Mouse (Mus musculus) lung, adult 18-20 months (tissue): ENCODE results near the gene Gm20388.

Experiments used
- DNase-seq, 2 experiments: peaks; one replicate each; pipeline ENCODE4 v3.0.0; 2022; ENCODE audit warnings: mixed read lengths in 2 of 2

The Gm20388 gene

DNA sequence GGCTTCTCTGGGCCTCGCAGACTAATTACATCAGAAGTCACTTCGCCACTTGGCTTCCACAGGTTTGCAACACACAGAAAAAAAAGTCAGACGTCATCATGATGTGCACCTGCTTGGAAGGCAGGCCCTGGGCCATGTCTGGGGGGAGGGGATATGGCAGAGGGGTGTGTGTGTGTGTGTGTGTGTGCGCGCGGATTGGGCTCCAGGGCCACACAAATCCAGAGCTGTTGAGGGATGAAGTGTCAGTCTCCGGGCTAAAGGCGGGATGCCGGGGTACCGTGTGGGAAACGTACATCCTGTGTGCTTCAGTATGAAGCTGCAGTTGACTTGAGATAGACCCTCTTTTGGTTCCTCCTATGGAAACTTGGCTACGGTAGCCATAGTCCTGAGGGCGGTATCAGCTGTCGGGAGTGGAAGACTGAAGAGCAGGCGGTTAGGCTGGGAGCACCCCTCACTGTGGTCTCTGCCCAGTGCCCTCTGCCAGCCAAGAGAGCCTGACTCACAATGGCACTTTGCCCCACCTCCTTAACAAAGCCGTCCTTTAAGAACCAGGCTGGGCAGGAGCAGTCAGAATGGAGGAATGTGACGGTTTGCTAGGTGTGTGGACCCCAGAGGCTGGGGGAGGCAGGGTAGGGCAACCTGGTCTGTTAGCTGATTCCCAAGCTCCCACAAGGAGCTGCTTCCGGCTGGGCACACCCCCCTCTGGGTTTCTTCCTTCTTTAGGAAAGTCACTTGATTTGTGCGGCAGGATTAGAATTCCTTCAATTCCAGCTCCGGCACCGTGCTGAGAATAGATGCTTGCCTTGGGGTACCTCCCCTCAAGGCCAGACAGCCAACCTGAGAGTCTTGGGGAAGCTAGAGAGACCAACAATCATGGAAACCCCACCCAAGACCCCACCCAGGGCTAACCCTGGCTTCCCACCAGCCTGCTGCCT lies 721.1 kb downstream of the Gm20388 start:
- no peak for DNase-seq

DNA sequence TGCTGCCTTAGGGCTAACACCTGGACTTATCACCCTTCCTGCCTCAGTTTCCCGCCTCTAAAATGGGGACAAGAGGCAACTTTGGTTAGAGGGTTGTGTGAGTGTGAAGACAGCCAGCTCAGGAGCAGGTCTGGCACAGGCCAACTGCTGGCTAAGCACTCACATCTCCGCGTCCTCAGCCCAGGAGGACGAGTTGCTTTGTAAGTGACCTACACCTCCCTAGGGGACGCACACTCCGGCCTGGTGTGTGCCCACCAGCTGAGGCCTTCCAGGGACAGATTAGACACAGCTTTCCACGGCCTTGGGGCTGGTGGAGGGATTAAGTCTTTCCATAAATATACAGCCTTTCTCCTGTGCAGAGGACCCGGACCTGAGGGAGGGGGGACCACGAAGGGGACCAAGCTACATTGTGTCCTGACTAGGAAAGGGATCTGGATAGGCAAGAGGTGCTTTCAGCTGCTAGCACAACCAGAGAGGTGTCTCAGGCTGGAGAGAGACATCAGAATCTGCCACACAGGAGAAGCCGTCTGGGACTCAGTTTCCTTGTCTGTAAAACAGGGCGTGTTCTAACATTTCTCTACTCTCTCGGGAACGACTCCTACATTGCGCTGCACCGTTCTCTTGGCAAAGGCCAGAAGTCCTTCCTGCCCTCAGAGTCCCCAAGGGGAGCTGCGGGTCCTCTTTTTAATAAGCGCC lies 722.5 kb downstream of the Gm20388 start:
- DNase-seq = no peak

DNA sequence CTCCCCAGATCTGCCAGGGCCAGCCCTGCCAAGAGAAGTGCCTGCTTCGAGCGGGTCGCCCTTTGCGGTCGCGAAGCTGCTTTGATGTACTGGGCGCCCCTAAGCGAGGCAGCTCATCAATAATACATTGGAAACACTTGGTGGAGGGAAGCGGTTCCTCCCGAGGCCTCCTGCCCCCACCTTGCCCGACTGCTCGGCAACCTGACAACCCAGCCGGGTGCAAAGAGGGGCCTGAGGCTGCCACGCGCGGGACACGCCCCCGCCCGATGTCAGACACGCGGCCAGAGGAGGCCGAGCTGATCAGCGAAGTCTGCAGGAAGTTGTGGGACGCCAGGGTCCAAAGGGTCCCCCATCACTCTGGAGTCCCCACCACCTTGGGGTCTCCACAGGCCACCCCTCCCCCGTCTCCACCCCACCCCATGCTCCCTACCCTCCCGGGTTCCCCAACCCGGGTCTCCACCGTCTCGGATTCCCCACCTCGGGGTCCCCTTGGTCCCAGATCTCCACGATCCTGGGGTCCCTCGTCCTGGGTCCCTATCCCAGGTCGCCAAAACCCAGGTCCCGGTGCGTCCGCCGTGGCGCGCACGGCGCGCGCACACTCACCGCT lies 723.1 kb downstream of the Gm20388 start:
- peak in 1 of 2 experiments; percentile 15 for DNase-seq

DNA sequence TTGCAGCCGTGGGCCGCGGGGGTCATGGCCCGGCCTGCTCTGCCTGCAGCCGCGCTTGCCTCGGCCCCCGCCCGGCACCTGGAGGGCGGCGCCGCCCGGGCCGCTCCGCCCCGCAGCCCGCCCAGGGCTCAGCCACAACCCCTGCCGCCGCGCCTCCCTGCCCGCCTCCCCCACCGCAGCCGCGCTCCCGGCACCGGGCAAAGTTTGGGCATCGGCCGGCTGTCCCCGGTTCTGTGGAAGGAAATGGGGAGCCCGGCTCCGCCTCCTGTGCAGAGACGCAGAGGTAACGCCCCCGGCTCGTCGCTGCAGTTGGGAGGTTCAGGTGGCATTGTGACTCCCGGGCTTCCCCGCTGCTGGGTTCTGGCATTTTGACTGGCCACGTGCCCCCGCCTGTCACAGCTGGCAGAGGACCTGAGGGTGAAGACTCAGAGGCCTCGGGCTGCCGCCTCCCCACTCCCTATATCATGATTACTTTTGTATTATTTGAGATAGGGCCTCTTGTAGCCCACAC lies 723.7 kb downstream of the Gm20388 start:
- DNase-seq = peak; percentile 69 to 77

DNA sequence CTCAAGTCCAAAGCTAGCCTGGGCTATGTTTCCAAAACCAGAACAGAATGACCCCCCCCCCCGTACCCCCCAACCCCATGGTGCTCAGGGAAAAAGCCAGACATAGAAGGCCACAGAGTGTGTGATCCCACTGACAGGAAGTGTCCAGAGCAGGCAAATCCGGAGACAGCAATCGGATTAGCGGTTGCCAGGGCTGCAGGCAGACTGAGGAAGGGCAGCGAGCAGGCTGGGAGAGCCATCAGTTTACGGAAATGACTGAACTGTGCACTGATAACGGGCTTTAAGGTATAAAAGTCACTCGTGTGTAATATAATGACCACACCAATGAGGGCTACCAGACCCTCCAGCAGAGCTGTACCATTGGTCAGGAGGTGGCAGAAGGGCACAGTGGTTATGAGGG lies 730.6 kb downstream of the Gm20388 start:
- no peak for DNase-seq

DNA sequence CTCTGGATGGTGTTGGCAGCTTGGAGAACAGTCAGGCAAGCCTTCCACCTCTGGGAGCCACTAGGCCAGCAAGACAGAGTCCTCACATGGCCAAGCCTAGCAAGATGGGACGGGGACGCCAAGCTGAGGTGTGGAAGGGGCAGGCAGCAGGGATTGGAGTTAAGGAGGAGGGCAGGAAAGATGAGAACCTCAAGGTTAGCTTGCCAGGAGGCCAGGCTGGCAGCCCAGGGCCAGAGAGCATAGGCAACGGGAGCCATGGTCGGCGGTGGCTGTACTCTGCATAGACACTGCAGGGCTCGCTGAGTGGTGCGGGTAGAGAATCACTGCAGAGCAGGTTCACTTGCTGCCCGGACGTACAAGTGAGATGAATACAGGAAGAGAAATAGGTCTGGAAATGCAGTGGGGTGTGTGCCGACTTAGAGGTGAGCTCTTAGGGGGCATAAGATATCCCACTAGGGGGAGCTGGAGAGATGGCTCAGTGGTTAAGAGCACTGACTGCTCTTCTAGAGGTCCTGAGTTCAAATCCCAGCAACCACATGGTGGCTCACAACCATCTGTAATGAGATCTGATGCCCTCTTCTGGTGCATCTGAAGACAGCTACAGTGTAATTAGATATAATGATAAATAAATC lies 731.5 kb downstream of the Gm20388 start:
- DNase-seq = no peak

DNA sequence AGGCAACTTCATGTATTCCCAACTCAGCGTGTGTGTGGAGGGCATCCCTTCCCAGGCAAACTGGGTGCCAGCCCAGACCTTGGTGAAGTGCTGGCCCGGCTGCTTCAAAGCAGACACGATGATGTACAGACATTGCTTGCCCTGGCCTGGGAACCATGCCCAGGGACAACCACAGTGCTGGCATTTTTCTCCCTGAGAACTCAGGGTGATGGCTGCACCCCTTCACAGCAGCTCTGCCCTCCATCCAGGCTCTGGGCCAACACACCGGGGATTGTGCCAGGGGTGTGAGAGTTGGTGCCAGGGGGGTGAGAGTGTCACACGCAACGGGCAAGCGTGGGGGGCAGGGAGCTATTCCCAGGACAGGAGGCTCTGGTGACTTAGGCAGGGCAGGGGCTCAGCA lies 734.0 kb downstream of the Gm20388 start:
- peak; percentile 24 to 52 for DNase-seq

DNA sequence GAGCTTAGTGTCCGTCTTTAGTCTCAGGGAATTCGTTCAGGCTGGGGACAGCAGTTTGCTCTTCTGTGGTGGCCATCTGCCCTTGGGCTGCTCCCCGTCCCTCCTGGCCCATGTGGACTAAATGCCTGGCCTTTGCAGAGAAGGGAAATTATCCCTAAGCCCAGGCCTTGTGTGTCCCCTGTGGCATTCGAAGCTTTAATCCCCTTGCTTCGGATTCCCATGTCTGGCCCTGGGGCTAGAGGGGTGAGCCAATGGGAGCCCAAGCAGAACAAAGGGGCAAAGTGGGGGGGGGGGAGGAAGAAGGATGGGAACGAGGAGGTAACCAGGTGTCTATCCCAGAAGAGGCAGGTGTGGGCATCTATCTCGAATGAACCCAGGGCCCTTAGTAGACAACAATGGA lies 736.9 kb downstream of the Gm20388 start, which contains the start of gene 1190005I06Rik:
1190005I06Rik (minus strand) TSS at position 101 of the 400 bp plus-strand sequence.
- no peak for DNase-seq

DNA sequence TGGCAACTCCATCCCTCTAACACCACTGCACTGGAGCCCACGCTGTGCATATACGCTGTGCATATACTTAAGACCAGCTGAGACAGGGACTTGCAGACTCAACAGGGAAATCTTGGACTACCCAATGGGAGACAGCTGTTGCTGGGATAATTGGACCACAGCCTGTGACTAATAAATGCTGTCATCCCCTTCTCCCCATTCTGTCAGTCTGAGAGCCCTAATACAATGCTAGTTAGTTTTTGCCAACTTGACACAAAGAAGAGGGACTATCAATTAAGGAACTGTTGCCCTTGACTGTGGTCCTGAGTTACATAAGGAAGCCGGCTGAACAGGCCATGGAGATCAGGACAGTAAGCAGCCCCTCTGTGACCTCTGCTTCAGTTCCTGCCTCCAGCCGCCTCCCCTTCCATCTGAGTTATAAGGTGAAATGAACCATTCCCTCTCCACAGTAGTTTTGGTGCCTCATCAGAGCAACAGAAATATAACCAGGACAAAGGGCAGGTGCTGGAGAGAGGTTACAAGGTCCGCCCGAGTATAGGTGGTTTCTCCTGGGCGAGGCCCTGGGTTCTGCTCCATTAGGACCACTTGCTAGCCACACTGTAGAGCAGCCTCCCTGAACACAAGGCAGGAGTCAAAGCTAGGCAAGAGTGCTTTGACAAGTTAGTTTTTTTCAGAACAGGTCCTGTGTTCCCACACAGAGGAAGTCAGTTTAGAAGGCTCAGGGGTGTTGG lies 745.8 kb downstream of the Gm20388 start:
- no peak for DNase-seq

DNA sequence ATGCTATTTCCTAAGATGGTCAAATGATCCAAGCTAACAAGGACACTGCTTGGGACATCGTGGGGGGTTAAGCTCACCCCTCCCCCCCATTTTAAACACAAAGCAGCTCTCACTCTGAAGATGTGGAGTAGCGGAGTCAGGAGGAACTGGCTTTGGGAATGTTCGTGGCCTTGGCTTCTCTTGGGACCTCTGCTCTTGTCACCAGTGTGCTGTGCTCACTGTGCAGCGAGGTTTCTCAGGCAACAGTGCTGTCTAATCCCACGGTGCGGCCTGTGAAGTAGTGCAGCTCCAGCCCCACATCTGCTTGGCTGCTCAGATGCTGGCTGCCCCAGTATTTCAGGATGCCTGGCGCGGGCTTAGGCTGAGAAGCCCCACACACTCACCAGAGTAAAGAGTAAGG lies 746.8 kb downstream of the Gm20388 start:
- DNase-seq = no peak

DNA sequence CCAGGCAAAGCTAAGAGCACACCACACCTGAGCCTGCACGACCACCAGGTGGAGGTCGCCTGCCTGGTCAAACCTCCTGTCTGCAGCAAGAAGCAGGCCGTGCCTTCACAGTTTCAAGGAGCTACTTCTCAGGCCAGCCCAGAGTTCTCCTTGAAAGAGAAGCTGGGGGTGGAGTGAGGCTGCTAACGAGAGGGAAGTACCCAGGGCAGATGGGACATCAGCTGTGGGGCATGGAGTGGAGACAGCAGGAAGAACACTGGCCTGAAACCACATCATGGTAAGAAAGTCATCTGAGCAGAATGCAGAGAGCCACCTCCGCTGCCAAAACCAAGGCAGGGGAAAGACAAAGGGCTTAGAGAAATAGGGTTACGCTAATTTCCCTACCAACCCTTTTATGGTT lies 753.9 kb downstream of the Gm20388 start:
- no peak for DNase-seq

DNA sequence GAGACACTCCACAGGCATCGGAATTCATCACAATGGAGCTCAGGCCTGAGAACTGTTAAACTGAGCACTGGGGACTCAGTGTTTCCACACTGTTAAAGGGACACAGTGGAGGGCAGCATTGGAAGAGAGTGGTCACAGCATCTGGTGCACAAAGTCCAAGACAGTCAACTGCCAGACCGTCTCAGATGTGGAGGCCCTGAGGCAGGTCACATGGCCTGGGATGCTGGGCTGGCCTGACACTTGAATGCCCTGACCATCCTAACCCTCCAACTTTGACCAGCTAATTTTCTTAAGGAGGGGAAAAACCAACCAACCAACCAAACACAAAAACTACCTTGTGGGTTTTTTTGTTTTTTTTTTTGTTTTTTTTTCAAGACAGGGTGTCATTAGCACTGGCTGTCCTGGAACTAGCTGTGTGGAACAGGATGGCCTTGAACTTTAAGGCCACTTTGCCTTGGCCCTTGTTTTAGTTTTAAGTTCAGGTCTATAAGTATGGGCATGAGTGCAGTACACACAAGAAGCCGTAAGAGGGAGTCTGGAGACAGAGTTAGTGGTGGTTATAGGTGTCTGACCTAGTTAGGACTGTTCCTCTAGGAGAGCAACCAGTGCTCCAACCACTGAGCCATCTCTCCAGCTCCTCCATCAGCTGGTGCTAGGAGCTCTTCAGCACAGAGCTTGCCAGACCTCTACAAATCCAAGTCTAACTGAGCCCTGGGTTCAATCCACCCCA lies 755.2 kb downstream of the Gm20388 start:
- DNase-seq = no peak

DNA sequence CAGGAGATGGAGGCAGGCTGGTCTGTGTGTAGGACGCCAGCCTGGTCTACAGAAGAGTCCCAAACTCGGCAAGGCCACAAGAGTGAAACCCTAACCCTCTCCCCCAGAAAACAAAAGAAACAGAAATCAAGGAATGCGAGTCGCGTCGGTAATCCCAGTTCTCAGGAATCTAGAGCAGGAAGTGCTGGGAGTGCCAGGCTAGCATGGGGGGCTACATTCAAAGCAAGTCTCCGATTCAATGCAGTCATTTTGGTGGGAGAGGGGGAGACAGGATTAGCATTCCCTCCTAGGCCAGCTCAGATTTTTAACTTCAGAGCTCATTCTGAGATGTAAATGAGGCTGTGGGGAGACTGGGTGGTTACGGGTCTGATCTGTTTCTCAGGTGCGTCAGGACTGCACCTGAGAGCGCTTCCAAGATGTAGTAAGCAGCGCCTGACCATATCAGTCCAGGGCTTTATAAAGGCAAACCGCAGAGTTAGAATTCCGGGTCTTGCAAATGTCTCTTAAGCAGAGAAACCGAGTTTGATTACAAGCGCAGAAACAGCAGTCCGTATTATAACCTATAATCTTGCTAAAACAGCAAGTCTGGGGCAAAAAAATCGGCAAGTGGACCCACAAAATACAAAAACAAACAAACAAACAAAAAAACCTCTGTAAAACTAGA lies 756.3 kb downstream of the Gm20388 start:
- DNase-seq = no peak

DNA sequence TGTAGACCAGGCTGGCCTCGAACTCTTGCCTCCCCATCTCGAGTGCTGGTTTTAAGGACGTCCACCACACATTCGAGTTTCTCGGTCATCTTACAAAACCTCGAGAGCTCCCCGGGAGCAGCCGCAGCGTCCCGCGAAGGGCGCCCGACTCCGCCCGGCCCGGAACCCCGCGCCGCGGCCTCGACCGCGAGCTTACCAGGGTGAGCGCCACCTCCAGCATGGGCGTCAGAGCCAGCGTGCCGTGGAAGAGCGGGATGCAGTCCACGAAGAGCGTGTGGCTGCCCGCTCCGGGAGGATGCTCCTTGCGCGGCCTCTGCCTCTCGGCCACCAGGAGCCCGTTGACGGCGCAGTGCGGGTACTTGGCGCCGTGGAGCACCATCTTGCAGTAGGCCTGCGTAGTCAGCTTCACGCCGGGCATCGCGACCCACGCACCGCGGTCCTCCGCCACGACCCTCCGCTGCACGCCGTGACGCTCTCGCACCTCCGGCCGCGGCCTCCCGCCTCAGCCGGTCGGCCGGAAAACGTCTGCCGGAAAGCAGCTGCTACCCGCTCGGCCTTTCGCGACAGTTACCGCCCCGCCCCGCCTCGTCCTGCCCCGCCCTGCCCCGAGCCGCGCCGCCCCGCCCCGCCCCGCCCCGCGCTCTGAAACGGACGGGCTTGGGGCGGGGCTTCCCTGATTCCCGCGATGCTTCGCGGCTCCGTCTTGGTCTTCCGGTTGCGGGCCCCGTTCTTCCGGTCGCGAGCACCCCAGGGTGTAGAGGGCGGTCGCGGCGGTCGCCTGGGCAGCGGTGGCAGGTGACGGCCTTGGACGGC lies 757.1 kb downstream of the Gm20388 start, which contains the start of the genes Gm27021 and Cox4i1:
Gm27021 (minus strand) TSS at position 519 of the 813 bp plus-strand sequence.
Cox4i1 (plus strand) TSS at position 662 of the 813 bp plus-strand sequence.
- DNase-seq = peak; percentile 91 to 94

DNA sequence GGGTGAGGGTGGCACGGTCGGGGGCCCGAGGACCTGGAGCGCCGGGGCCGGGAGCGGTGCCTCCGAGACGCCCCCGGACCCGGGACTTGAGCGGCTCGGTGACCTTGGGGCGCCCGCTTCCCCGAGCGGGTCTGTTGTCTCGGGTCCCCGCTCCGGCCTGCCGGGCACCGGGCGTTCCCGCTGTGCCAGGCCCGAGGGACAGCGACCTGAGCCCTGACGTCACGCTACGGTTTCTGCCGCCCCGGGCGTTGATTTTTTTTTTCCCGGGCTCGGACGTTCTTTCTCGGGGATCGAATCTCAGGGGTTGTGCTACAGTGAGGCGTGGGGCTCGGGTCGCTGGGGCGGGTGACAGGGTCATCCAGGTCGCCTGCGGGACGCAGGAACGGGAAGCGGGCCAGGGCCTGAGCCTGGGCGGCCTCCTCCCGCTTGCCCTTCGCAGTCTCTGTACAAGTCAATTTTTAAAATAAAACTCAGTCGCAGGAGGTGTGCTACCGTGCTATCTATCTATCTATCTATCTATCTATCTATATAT lies 757.8 kb downstream of the Gm20388 start, which contains the start of gene Emc8:
Emc8 (minus strand) TSS at position 200 of the 532 bp plus-strand sequence.
- no peak for DNase-seq

DNA sequence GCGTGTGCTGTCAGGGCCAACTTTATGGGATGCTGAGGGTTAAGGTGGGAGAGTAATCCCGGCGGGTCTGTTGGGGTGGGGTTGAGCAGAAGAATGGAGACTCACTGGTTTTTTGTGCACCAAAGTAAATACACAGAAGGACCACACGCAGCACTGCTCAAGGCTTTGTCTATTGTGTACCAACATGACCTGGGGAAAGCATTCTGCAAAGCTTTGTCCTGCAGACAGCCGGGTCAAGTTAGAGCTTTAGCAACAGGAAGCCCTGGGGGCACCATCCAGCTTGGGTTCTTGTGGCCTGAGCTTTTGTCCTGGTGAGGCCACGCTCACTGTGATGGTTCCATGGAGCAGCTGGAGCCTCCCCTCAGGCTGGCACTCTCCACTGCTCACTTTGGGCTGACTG lies 761.1 kb downstream of the Gm20388 start:
- no peak for DNase-seq

DNA sequence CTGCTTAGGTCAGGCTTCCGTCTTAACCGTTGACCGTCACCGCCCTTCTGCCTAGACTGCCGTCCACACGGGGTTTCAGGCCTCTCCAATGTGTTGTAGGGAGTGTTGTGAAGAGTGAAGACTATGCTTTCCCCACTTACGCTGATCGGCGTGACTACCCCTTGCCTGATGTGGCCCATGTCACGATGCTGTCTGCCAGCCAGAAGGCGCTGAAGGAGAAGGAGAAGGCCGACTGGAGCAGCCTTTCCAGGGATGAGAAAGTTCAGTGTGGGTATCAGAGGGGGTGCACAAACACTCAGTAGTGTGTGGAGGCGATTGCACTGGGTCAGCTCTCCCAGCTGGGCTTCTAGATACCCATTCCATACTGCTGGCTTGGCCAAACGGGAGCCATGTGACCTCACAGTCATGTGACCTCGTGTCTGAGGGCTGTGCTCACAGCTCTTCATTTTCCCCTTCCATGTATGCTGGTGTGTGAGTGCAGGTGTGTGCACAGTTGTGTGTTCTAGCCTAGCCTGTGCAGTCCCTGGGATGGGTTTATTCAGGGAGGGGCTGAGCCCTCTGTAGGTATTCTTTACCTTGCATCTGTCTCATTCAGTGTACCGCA lies 762.1 kb downstream of the Gm20388 start:
- DNase-seq = no peak

DNA sequence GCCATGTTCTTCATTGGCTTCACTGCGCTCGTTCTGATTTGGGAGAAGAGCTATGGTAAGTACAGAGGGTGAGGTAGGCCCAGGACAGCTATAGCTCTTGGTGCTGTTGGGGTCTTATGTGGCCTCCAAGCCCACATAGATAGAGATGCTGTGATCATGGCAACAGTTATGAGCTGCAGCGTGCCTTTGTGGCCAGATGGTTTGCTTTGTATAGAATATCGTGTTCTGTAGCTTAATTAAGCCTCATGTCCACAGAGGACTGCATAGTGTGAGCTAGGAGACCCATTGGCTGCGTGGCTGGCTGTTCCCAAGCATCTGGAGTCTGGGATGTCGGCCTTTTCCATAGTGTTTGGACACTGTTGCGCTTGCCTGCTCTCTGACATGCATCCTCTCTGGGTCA lies 762.7 kb downstream of the Gm20388 start:
- DNase-seq = no peak

DNA sequence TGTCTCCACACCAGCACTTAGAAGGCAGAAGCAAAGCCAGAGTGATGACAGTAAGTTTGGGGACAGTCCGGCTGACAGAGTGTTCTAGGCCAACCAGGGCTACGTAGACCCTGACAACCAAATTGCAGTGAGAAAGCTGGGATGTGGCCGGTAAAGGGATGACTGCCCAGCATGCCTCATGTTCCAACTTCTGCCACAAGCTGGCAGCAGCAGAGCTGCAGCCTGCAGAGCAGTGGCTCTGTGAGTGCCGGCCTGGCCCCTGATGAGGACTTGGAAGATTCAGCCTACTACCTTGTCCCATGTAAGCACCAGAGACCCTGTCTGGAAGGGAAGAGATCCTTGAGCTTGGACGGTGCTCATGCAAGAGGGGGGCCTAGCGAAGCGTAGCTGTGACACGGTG lies 765.1 kb downstream of the Gm20388 start:
- DNase-seq = no peak
